Mouse (Mus musculus): ENCODE measurements around the gene Msrb1.

GRCm38 (mm10) chr17:24751528-24751927, 15.1 kb downstream of the Msrb1 start:
- TF ChIP-seq FOSL1 (IDR thresholded peaks at IDR 0.05; ENCODE audit: insufficient read depth, low read length, poor library complexity, severe bottlenecking), result no peak
- no peak for TF ChIP-seq MYOD1 (IDR thresholded peaks at IDR 0.05; ENCODE audit: control insufficient read depth, insufficient read length, low read depth)

All from C2C12 (cell line).